10 mouse cellular contexts compared by ENCODE assay signal in genomic region chr2:27389272-27390162, GRCm38 (mm10). TPM values are rescaled to one million over a fixed set of nuclear protein-coding genes. Genes with fewer than 3 reads are reported as not detected.
DNase-seq lines count a peak whose midpoint lies in the region; ATAC-seq and TF ChIP-seq lines count a peak whose summit lies in the region.
"Had no signal": no experiment of that assay in that cellular context is flagged by ENCODE, and none has a peak within 500 bp of the region (broad histone marks: within the 10 kb centered on the region; RNA-seq: fewer than 3 reads in every experiment).

No protein-coding gene starts in this region.

- TF ChIP-seq CTCF in liver, postnatal 0 days (IDR thresholded peaks at IDR 0.05; ENCODE audit: low read depth), result no peak

- H3K27me3 ChIP-seq in forebrain, embryonic 10.5 days (ENCODE audit: poor library complexity, severe bottlenecking), result no peaks in the 10 kb centered on the region
- H3K27me3 ChIP-seq in forebrain, embryonic 15.5 days, result no peaks in the 10 kb centered on the region
- H3K27me3 ChIP-seq in liver, postnatal 0 days (ENCODE audit: insufficient read depth, low read length), result no peaks in the 10 kb centered on the region
- H3K27me3 ChIP-seq in liver, embryonic 13.5 days, result no peaks in the 10 kb centered on the region
- no peaks in the 10 kb centered on the region for H3K27me3 ChIP-seq in neural tube, embryonic 15.5 days (replicated peaks)
- H3K27me3 ChIP-seq: hindbrain, embryonic 15.5 days; limb, embryonic 13.5 days had no signal

- peaks cover 33% of the 10 kb centered on the region for H3K36me3 ChIP-seq in forebrain, embryonic 10.5 days (replicated peaks)
- H3K36me3 ChIP-seq in forebrain, embryonic 15.5 days, result no peaks in the 10 kb centered on the region
- peaks cover 2% of the 10 kb centered on the region; the same call in 1 of the 2 replicates for H3K36me3 ChIP-seq in liver, postnatal 0 days (replicated peaks; ENCODE audit: insufficient read depth, low read length)
- peaks cover 3% of the 10 kb centered on the region; the same call in 1 of the 2 replicates for H3K36me3 ChIP-seq in liver, embryonic 13.5 days
- H3K36me3 ChIP-seq in neural tube, embryonic 15.5 days, result no peaks in the 10 kb centered on the region; the same call in 1 of the 2 replicates
- H3K36me3 ChIP-seq: hindbrain, embryonic 15.5 days had no signal

- TF ChIP-seq EP300 in liver, postnatal 0 days (IDR thresholded peaks at IDR 0.05; ENCODE audit: low read depth), result no peak

- peaks cover 5% of the 10 kb centered on the region; the same call in 1 of the 2 replicates for H3K9me3 ChIP-seq in forebrain, embryonic 10.5 days
- H3K9me3 ChIP-seq in forebrain, embryonic 15.5 days, result no peaks in the 10 kb centered on the region
- 0 out of 2 replicates have a peak, but pooled peaks cover 3% of the 10 kb centered on the region for H3K9me3 ChIP-seq in liver, postnatal 0 days (ENCODE audit: low read length)
- H3K9me3 ChIP-seq in liver, embryonic 13.5 days (replicated peaks), result no peaks in the 10 kb centered on the region
- no peaks in the 10 kb centered on the region for H3K9me3 ChIP-seq in neural tube, embryonic 15.5 days (replicated peaks)
- H3K9me3 ChIP-seq: hindbrain, embryonic 15.5 days had no signal

- ATAC-seq in forebrain, embryonic 15.5 days (replicated peaks), result no peak
- no peak for ATAC-seq in liver, postnatal 0 days
- peak; percentile 66 for ATAC-seq in liver, embryonic 13.5 days (ENCODE audit: low read depth)
- no peak for ATAC-seq in neural tube, embryonic 15.5 days (ENCODE audit: low FRiP score)
- no peak for ATAC-seq in frontal cortex, adult (ENCODE audit: low TSS enrichment)

- no peak overlapping the region for H3K4me3 ChIP-seq in forebrain, embryonic 10.5 days
- H3K4me3 ChIP-seq in forebrain, embryonic 15.5 days, result no peak overlapping the region
- no peak overlapping the region for H3K4me3 ChIP-seq in liver, postnatal 0 days (ENCODE audit: low read depth, low read length)
- H3K4me3 ChIP-seq in liver, embryonic 13.5 days (replicated peaks), result no peak overlapping the region
- no peak overlapping the region for H3K4me3 ChIP-seq in neural tube, embryonic 15.5 days (replicated peaks)
- H3K4me3 ChIP-seq: hindbrain, embryonic 15.5 days; limb, embryonic 13.5 days had no signal

- WGBS in forebrain, embryonic 10.5 days, result 47% methylated on average over 14 of the region's 14 CpGs
- 35% methylated on average over 14 of the region's 14 CpGs for WGBS in forebrain, embryonic 15.5 days
- 45% methylated on average over 14 of the region's 14 CpGs for WGBS in liver, postnatal 0 days (ENCODE audit: insufficient replicate concordance)
- WGBS in liver, embryonic 13.5 days (ENCODE audit: insufficient replicate concordance), result 28% methylated on average over 14 of the region's 14 CpGs
- 40% methylated on average over 14 of the region's 14 CpGs for WGBS in neural tube, embryonic 15.5 days

- H3K4me2 ChIP-seq in forebrain, embryonic 15.5 days (replicated peaks), result no peak overlapping the region
- no peak overlapping the region for H3K4me2 ChIP-seq in liver, postnatal 0 days (ENCODE audit: low read depth, low read length)
- peak overlapping the region; percentile 31 for H3K4me2 ChIP-seq in liver, embryonic 13.5 days
- no peak overlapping the region for H3K4me2 ChIP-seq in neural tube, embryonic 15.5 days
- H3K4me2 ChIP-seq: hindbrain, embryonic 15.5 days; limb, embryonic 13.5 days had no signal

- H3K9ac ChIP-seq in forebrain, embryonic 15.5 days (replicated peaks), result no peak overlapping the region
- H3K9ac ChIP-seq in liver, postnatal 0 days (replicated peaks), result no peak overlapping the region
- 0 out of 2 replicates have a peak overlapping the region, but pooled peaks have one; percentile 31 for H3K9ac ChIP-seq in liver, embryonic 13.5 days
- no peak overlapping the region for H3K9ac ChIP-seq in neural tube, embryonic 15.5 days (replicated peaks)
- H3K9ac ChIP-seq: hindbrain, embryonic 15.5 days had no signal

- H3K27ac ChIP-seq in forebrain, embryonic 10.5 days, result peak overlapping the region; percentile 51
- H3K27ac ChIP-seq in forebrain, embryonic 15.5 days (replicated peaks), result no peak overlapping the region
- H3K27ac ChIP-seq in liver, postnatal 0 days (ENCODE audit: low read depth), result no peak overlapping the region; the same call in 1 of the 2 replicates
- 0 out of 2 replicates have a peak overlapping the region, but pooled peaks have one; percentile 41 for H3K27ac ChIP-seq in liver, embryonic 13.5 days
- peak overlapping the region; percentile 37 for H3K27ac ChIP-seq in neural tube, embryonic 15.5 days (replicated peaks)
- H3K27ac ChIP-seq: hindbrain, embryonic 15.5 days; limb, embryonic 13.5 days had no signal

- peaks cover 74% of the 10 kb centered on the region for H3K4me1 ChIP-seq in forebrain, embryonic 10.5 days
- H3K4me1 ChIP-seq in forebrain, embryonic 15.5 days, result peaks cover 27% of the 10 kb centered on the region
- H3K4me1 ChIP-seq in liver, postnatal 0 days (ENCODE audit: insufficient read depth), result peaks cover 21% of the 10 kb centered on the region
- H3K4me1 ChIP-seq in liver, embryonic 13.5 days (replicated peaks), result peaks cover 44% of the 10 kb centered on the region
- H3K4me1 ChIP-seq in neural tube, embryonic 15.5 days, result peaks cover 46% of the 10 kb centered on the region

- DNase-seq in forebrain, embryonic 10.5 days (ENCODE audit: extremely low spot score, low spot score), result peak; percentile 39
- DNase-seq in liver, result peak; percentile 46
- DNase-seq in liver, postnatal 0 days, result no peak
- peak; percentile 20 for DNase-seq in liver, embryonic 13.5 days
- DNase-seq in embryo, embryonic 11 days, result no peak

RNA-seq across cellular contexts. Expression of gene Vav2, which starts 37.3 kb away (rescaled TPM):
- polyA plus RNA-seq in forebrain, embryonic 10.5 days (2016; fragmentation: Nextera tagmentation; extraction: Ambion mirVana), result 11.5 and 11.8 TPM in 2 replicates
- polyA plus RNA-seq in forebrain, embryonic 15.5 days (2015; fragmentation: Nextera tagmentation; extraction: Ambion mirVana), result 12.6 and 13.9 TPM in 2 replicates
- 5.4 and 6.3 TPM in 2 replicates for polyA plus RNA-seq in liver, postnatal 0 days (2015; fragmentation: Nextera tagmentation; extraction: Ambion mirVana)
- 3.2 and 4.2 TPM in 2 replicates for polyA plus RNA-seq in liver, embryonic 13.5 days (2015; fragmentation: Nextera tagmentation; extraction: Ambion mirVana)
- polyA plus RNA-seq in neural tube, embryonic 15.5 days (2015; fragmentation: Nextera tagmentation; extraction: Ambion mirVana), result 12.4 and 15.5 TPM in 2 replicates

RNA-seq across cellular contexts. Expression of gene Brd3os, which starts 52.6 kb away (rescaled TPM):
- polyA plus RNA-seq in forebrain, embryonic 10.5 days (2016; fragmentation: Nextera tagmentation; extraction: Ambion mirVana), result 10.2 and 11.0 TPM in 2 replicates
- polyA plus RNA-seq in forebrain, embryonic 15.5 days (2015; fragmentation: Nextera tagmentation; extraction: Ambion mirVana), result 30.6 and 31.5 TPM in 2 replicates
- polyA plus RNA-seq in liver, postnatal 0 days (2015; fragmentation: Nextera tagmentation; extraction: Ambion mirVana), result 0.25 and 0.35 TPM in 2 replicates
- 0.48 and 0.60 TPM in 2 replicates for polyA plus RNA-seq in liver, embryonic 13.5 days (2015; fragmentation: Nextera tagmentation; extraction: Ambion mirVana)
- 40.4 and 45.0 TPM in 2 replicates for polyA plus RNA-seq in neural tube, embryonic 15.5 days (2015; fragmentation: Nextera tagmentation; extraction: Ambion mirVana)

Comparison
In these comparisons a context has a peak if more than half of its experiments do, and no peak if none do; other contexts are left out.
1. DNase-seq: peak in forebrain, embryonic 10.5 days (single experiment), liver (single experiment) and liver, embryonic 13.5 days (single experiment); none in liver, postnatal 0 days (single experiment) and embryo, embryonic 11 days (single experiment).
2. H3K27ac ChIP-seq: peak in forebrain, embryonic 10.5 days (single experiment), liver, embryonic 13.5 days (single experiment) and neural tube, embryonic 15.5 days (single experiment); none in forebrain, embryonic 15.5 days (single experiment) and liver, postnatal 0 days (single experiment).